ENCODE assay signal across 7 mouse cellular contexts in the genomic region with DNA sequence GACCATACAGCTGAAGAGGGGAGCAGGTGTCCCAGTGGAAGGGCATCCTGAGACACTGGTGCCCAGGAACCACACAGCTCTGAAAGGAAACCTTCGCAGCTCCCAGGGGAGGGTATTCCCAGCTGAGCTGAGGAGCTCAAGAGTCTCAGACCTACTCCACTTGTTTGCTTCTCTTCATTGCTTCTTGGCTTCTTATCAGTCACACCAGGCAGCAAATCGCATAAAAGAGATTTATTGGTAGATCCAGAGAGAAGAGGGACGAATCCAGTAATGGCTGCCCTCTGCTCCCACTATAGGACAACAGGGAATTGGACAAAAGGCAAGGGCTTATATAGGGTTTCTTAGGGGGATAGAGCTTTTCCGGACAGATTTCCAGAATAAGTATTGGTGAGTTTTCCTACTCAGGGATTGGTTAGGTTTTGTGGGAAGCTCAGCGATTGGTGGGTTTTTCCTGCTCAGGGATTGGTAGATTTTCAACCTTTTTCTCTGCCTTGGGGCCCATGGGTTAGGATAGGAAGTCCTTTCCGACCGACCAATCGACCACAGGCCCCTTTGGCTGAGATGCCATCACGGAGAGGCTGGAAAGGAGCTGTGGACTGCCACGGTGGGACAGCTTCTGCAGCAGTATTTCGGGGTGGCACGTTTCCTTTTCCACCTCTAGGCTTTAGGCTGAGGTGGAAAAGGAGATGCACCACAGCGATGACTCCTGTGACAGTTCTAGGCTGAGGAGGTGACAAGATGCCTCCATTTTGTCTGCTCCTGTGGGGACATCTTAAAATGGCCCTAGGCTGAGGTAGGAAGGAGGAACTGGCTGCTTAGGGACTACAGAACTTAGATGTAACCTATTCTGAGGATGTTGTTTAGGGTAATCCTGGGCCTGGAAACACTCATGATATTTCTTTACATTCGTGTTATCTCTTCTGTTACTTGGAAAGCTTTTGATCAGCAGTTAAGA. TPM values are rescaled to one million over a fixed set of nuclear protein-coding genes. Genes with fewer than 3 reads are reported as not detected.
DNase-seq lines count a peak whose midpoint lies in the region; ATAC-seq lines count a peak whose summit lies in the region.

No protein-coding gene starts in this region.

- H3K4me2 ChIP-seq in liver, embryonic 12.5 days = peak overlapping the region; percentile 98

- H3K9ac ChIP-seq in liver, embryonic 12.5 days = peak overlapping the region; percentile 47; the same call in 1 of the 2 replicates

- H3K4me1 ChIP-seq in megakaryocyte, embryonic 14.5 days = peaks cover 42% of the 10 kb centered on the region
- peaks cover 25% of the 10 kb centered on the region for H3K4me1 ChIP-seq in forebrain, embryonic 10.5 days
- peaks cover 24% of the 10 kb centered on the region for H3K4me1 ChIP-seq in liver, embryonic 12.5 days

- peak overlapping the region; percentile 77 for H3K4me3 ChIP-seq in megakaryocyte, embryonic 14.5 days (replicated peaks)
- H3K4me3 ChIP-seq in forebrain, embryonic 10.5 days = peak overlapping the region; percentile 90
- peak overlapping the region; percentile 76 for H3K4me3 ChIP-seq in liver, embryonic 12.5 days

- ATAC-seq in megakaryocyte, adult 5-6 weeks (ENCODE audit: poor library complexity, severe bottlenecking) = no peak
- no peak for ATAC-seq in liver, embryonic 12.5 days

- no peak overlapping the region for H3K27ac ChIP-seq in forebrain, embryonic 10.5 days
- no peak overlapping the region; the same call in 1 of the 2 replicates for H3K27ac ChIP-seq in liver, embryonic 12.5 days

- peaks cover 11% of the 10 kb centered on the region for H3K36me3 ChIP-seq in megakaryocyte, embryonic 14.5 days (replicated peaks; ENCODE audit: low read length)
- H3K36me3 ChIP-seq in forebrain, embryonic 10.5 days (replicated peaks) = peaks cover 8% of the 10 kb centered on the region
- no peaks in the 10 kb centered on the region for H3K36me3 ChIP-seq in liver, embryonic 12.5 days

- DNase-seq in forebrain, embryonic 10.5 days (ENCODE audit: extremely low spot score, low spot score) = no peak
- no peak for DNase-seq in right cerebral cortex, postnatal 36 days (ENCODE audit: low spot score in 2 of 2)
- DNase-seq in thymus, postnatal 36 days = no peak
- DNase-seq in layer of hippocampus, postnatal 36 days = no peak

- 87% methylated on average over 14 of the region's 14 CpGs for WGBS in forebrain, embryonic 10.5 days
- 69% methylated on average over 14 of the region's 14 CpGs for WGBS in liver, embryonic 12.5 days (ENCODE audit: insufficient replicate concordance)

- no peaks in the 10 kb centered on the region for H3K27me3 ChIP-seq in megakaryocyte, embryonic 14.5 days (replicated peaks)
- H3K27me3 ChIP-seq in forebrain, embryonic 10.5 days (ENCODE audit: poor library complexity, severe bottlenecking) = no peaks in the 10 kb centered on the region
- H3K27me3 ChIP-seq in liver, embryonic 12.5 days (replicated peaks) = no peaks in the 10 kb centered on the region

- no peaks in the 10 kb centered on the region for H3K9me3 ChIP-seq in megakaryocyte, embryonic 14.5 days
- H3K9me3 ChIP-seq in forebrain, embryonic 10.5 days = no peaks in the 10 kb centered on the region
- no peaks in the 10 kb centered on the region for H3K9me3 ChIP-seq in liver, embryonic 12.5 days (replicated peaks)

RNA-seq across cellular contexts. Expression of a gene that starts 1.7 kb away (rescaled TPM):
- polyA plus RNA-seq in megakaryocyte, embryonic 14.5 days (2012; ENCODE audit: insufficient read depth, low replicate concordance) = 5.3 and 9.9 TPM in 2 replicates
- 12.4 and 18.8 TPM in 2 replicates for total RNA-seq in megakaryocyte, adult 5-6 weeks (2015)
- 22.8 and 22.9 TPM in 2 replicates for total RNA-seq in megakaryocyte, adult 5-6 weeks (2017)
- polyA plus RNA-seq in forebrain, embryonic 10.5 days (2016; fragmentation: Nextera tagmentation; extraction: Ambion mirVana) = 18.0 and 19.9 TPM in 2 replicates
- 7.3 and 7.7 TPM in 2 replicates for polyA plus RNA-seq in liver, embryonic 12.5 days (2016; fragmentation: Nextera tagmentation; extraction: Ambion mirVana)
- 10 to 100 TPM; 61.4 to 62.4 TPM for total RNA-seq in layer of hippocampus, postnatal 36 days (2021)

RNA-seq across cellular contexts. Expression of a gene that starts 1.9 kb away (rescaled TPM):
- polyA plus RNA-seq in megakaryocyte, embryonic 14.5 days (2012; ENCODE audit: insufficient read depth, low replicate concordance) = 22.1 and 57.2 TPM in 2 replicates
- total RNA-seq in megakaryocyte, adult 5-6 weeks (2015) = 23.1 and 26.1 TPM in 2 replicates
- 24.1 and 35.0 TPM in 2 replicates for total RNA-seq in megakaryocyte, adult 5-6 weeks (2017)
- 99.0 and 101 TPM in 2 replicates for polyA plus RNA-seq in forebrain, embryonic 10.5 days (2016; fragmentation: Nextera tagmentation; extraction: Ambion mirVana)
- polyA plus RNA-seq in liver, embryonic 12.5 days (2016; fragmentation: Nextera tagmentation; extraction: Ambion mirVana) = 45.7 and 50.7 TPM in 2 replicates
- total RNA-seq in layer of hippocampus, postnatal 36 days (2021) = 100 to 1,000 TPM; 114 to 118 TPM

RNA-seq across cellular contexts. Expression of a gene that starts 34.7 kb away (rescaled TPM):
- 2.7 TPM in 1 of 2 replicates, not detected in the other for polyA plus RNA-seq in megakaryocyte, embryonic 14.5 days (2012; ENCODE audit: insufficient read depth, low replicate concordance)
- 24.5 and 34.7 TPM in 2 replicates for total RNA-seq in megakaryocyte, adult 5-6 weeks (2015)
- total RNA-seq in megakaryocyte, adult 5-6 weeks (2017) = 23.9 and 35.6 TPM in 2 replicates
- polyA plus RNA-seq in forebrain, embryonic 10.5 days (2016; fragmentation: Nextera tagmentation; extraction: Ambion mirVana) = 29.4 and 33.9 TPM in 2 replicates
- 9.9 and 10.1 TPM in 2 replicates for polyA plus RNA-seq in liver, embryonic 12.5 days (2016; fragmentation: Nextera tagmentation; extraction: Ambion mirVana)
- 10 to 100 TPM; 43.8 to 47.4 TPM for total RNA-seq in layer of hippocampus, postnatal 36 days (2021)
